Mouse (Mus musculus) intestine, embryonic 16.5 days (tissue): ENCODE measurements around the gene Uqcrc1. TPM values are rescaled to one million over a fixed set of nuclear protein-coding genes. Genes with fewer than 3 reads are reported as not detected.

Experiments used
- ATAC-seq: fragments of 200-750 bp; cut with Nextera tagmentation; 2 replicates; pipeline ENCODE4 v1.8.0; 2017; ENCODE audit warnings: moderate TSS enrichment, moderate library complexity
- H3K27ac ChIP-seq: fragments of 300-500 bp; sonication (generic); 2 replicates; pipeline ENCODE4 v1.5.1; 2014; ENCODE audit warnings: mild to moderate bottlenecking, low read length
- H3K27me3 ChIP-seq: fragments of 300-500 bp; sonication (generic); replicated peaks from 2 replicates; pipeline ENCODE4 v1.6.1; 2014; ENCODE audit warnings: low read length, control low read depth, mixed read lengths; ENCODE audit not compliant: control insufficient read depth, insufficient read depth
- H3K36me3 ChIP-seq: fragments of 300-500 bp; sonication (generic); 2 replicates; pipeline ENCODE4 v1.6.1; 2014; ENCODE audit warnings: low read length, control low read depth; ENCODE audit not compliant: control insufficient read depth, insufficient read depth
- H3K4me1 ChIP-seq: fragments of 300-500 bp; sonication (generic); 2 replicates; pipeline ENCODE4 v1.6.1; 2014; ENCODE audit warnings: low read length, control low read depth, mixed read lengths; ENCODE audit not compliant: control insufficient read depth, insufficient read depth
- H3K4me2 ChIP-seq: fragments of 300-500 bp; sonication (generic); 2 replicates; pipeline ENCODE4 v1.6.1; 2014; ENCODE audit warnings: low read depth, low read length, control low read depth
- H3K4me3 ChIP-seq: fragments of 300-500 bp; sonication (generic); 2 replicates; pipeline ENCODE4 v1.5.1; 2014; ENCODE audit warnings: mild to moderate bottlenecking, low read length
- H3K9ac ChIP-seq: fragments of 300-500 bp; sonication (generic); 2 replicates; pipeline ENCODE4 v1.6.1; 2014; ENCODE audit warnings: low read depth, low read length
- H3K9me3 ChIP-seq: fragments of 300-500 bp; sonication (generic); 2 replicates; pipeline ENCODE4 v1.6.1; 2016; ENCODE audit warnings: low read length, control low read depth; ENCODE audit not compliant: control insufficient read depth
- WGBS: fragments of 180-500 bp; shearing (Covaris S2); extraction: QIAGEN DNeasy Blood & Tissue Kit; methylation state at CpG from one replicate; pipeline ENCODE4 v1.1.7; 2014; 5-methylcytosine and 5-hydroxymethylcytosine counted together
- polyA plus RNA-seq: library from polyadenylated mRNA; unstranded; fragments of >200 nt; fragmentation: Nextera tagmentation; extraction: Ambion mirVana; gene quantifications from 2 replicates; pipeline ENCODE4 v1.2.1, GENCODE M21; 2015

Gene Uqcrc1
- polyA plus RNA-seq, 1 experiment from 2014 or later, result 730 TPM

GRCm38 (mm10) chr9:108976483-108976882, 40.0 kb downstream of the Uqcrc1 start:
- Histone ChIP-seq H3K4me3 (no peak overlapping the region), H3K36me3 (no peaks in the 10 kb centered on the region), H3K9ac (no peak overlapping the region), H3K27me3 (no peaks in the 10 kb centered on the region), H3K4me2 (no peak overlapping the region), H3K4me1 (no peaks in the 10 kb centered on the region), H3K9me3 (no peaks in the 10 kb centered on the region), H3K27ac (no peak overlapping the region)
- 83% methylated on average over 9 of the region's 9 CpGs for WGBS
- no peak for ATAC-seq

- no peaks in the 10 kb centered on the region for H3K27me3 ChIP-seq
- no peak for ATAC-seq
- no peak overlapping the region for H3K9ac ChIP-seq
- no peaks in the 10 kb centered on the region for H3K36me3 ChIP-seq
- H3K4me2 ChIP-seq, result no peak overlapping the region
- H3K4me3 ChIP-seq, result no peak overlapping the region
- H3K9me3 ChIP-seq, result no peaks in the 10 kb centered on the region
- H3K27ac ChIP-seq, result no peak overlapping the region
- 77% methylated on average over 7 of the region's 7 CpGs for WGBS
- no peaks in the 10 kb centered on the region for H3K4me1 ChIP-seq
These were observed 41.5 kb downstream of the Uqcrc1 start for GRCm38 (mm10) chr9:108977966-108978365.

GRCm38 (mm10) chr9:108982498-108982897, 46.1 kb downstream of the Uqcrc1 start:
- H3K36me3 ChIP-seq, result no peaks in the 10 kb centered on the region
- H3K9ac ChIP-seq, result no peak overlapping the region
- H3K4me1 ChIP-seq, result peaks cover under 1% of the 10 kb centered on the region; the same call in 1 of the 2 replicates
- H3K4me2 ChIP-seq, result no peak overlapping the region
- no peaks in the 10 kb centered on the region for H3K27me3 ChIP-seq
- H3K9me3 ChIP-seq, result no peaks in the 10 kb centered on the region
- WGBS, result 85% methylated on average over 8 of the region's 8 CpGs
- H3K27ac ChIP-seq, result no peak overlapping the region
- no peak for ATAC-seq
- H3K4me3 ChIP-seq, result no peak overlapping the region

GRCm38 (mm10) chr9:108983209-108983608, 46.8 kb downstream of the Uqcrc1 start:
- H3K4me3 ChIP-seq, result no peak overlapping the region
- no peak overlapping the region for H3K27ac ChIP-seq
- 71% methylated on average over 9 of the region's 9 CpGs for WGBS
- H3K36me3 ChIP-seq, result no peaks in the 10 kb centered on the region
- peaks cover 8% of the 10 kb centered on the region; the same call in 1 of the 2 replicates for H3K4me1 ChIP-seq
- no peak overlapping the region for H3K4me2 ChIP-seq
- no peak for ATAC-seq
- H3K9me3 ChIP-seq, result no peaks in the 10 kb centered on the region
- H3K9ac ChIP-seq, result no peak overlapping the region
- H3K27me3 ChIP-seq, result no peaks in the 10 kb centered on the region

GRCm38 (mm10) chr9:108985710-108986109, 49.3 kb downstream of the Uqcrc1 start, which contains the start of gene Ucn2:
TSS of gene Ucn2 (plus strand) at chr9:108986010.
- Histone ChIP-seq H3K4me2 (no peak within 1 kb of the TSS), H3K27ac (no peak within 1 kb of the TSS), H3K4me3 (no peak within 1 kb of the TSS), H3K27me3 (no peaks in the 10 kb centered on the region), H3K36me3 (no peaks in the 10 kb centered on the region), H3K4me1 (peaks cover 26% of the 10 kb centered on the region), H3K9ac (no peak within 1 kb of the TSS), H3K9me3 (no peaks in the 10 kb centered on the region)
- 86% methylated on average over 3 of the region's 4 CpGs for WGBS
- ATAC-seq, result no peak

GRCm38 (mm10) chr9:108987704-108988350, 51.4 kb downstream of the Uqcrc1 start:
- no peak overlapping the region for H3K27ac ChIP-seq
- H3K9ac ChIP-seq, result peak overlapping the region; percentile 38; the same call in 1 of the 2 replicates
- no peak for ATAC-seq
- peaks cover 39% of the 10 kb centered on the region for H3K4me1 ChIP-seq
- H3K4me3 ChIP-seq, result peak overlapping the region; percentile 18; the same call in 1 of the 2 replicates
- WGBS, result 27% methylated on average over 14 of the region's 15 CpGs
- H3K4me2 ChIP-seq, result peak overlapping the region; percentile 41
- H3K9me3 ChIP-seq, result no peaks in the 10 kb centered on the region
- no peaks in the 10 kb centered on the region for H3K36me3 ChIP-seq
- no peaks in the 10 kb centered on the region for H3K27me3 ChIP-seq

GRCm38 (mm10) chr9:108989802-108990461, 53.5 kb downstream of the Uqcrc1 start:
- 76% methylated on average over 4 of the region's 4 CpGs for WGBS
- H3K27me3 ChIP-seq, result no peaks in the 10 kb centered on the region
- ATAC-seq, result no peak
- H3K4me3 ChIP-seq, result no peak overlapping the region
- no peaks in the 10 kb centered on the region for H3K36me3 ChIP-seq
- no peak overlapping the region for H3K4me2 ChIP-seq
- H3K9ac ChIP-seq, result no peak overlapping the region
- peak overlapping the region; percentile 96; the same call in 1 of the 2 replicates for H3K27ac ChIP-seq
- H3K9me3 ChIP-seq, result no peaks in the 10 kb centered on the region
- peaks cover 41% of the 10 kb centered on the region for H3K4me1 ChIP-seq

GRCm38 (mm10) chr9:108990462-108990820, 54.0 kb downstream of the Uqcrc1 start:
- Histone ChIP-seq H3K36me3 (no peaks in the 10 kb centered on the region), H3K4me3 (no peak overlapping the region), H3K27me3 (no peaks in the 10 kb centered on the region), H3K4me1 (peaks cover 46% of the 10 kb centered on the region), H3K27ac (peak overlapping the region; percentile 96), H3K9me3 (no peaks in the 10 kb centered on the region), H3K9ac (no peak overlapping the region), H3K4me2 (0 out of 2 replicates have a peak overlapping the region, but pooled peaks have one; percentile 59)
- 81% methylated on average over 7 of the region's 7 CpGs for WGBS
- no peak for ATAC-seq

GRCm38 (mm10) chr9:108991428-108992084, 55.1 kb downstream of the Uqcrc1 start, which contains the start of gene Pfkfb4:
TSS of gene Pfkfb4 (plus strand) at chr9:108991778.
- H3K4me1 ChIP-seq, result peaks cover 54% of the 10 kb centered on the region
- WGBS, result 1% methylated on average over 31 of the region's 31 CpGs
- peak within 1 kb of the TSS; percentile 94 for H3K4me2 ChIP-seq
- H3K9me3 ChIP-seq, result no peaks in the 10 kb centered on the region
- H3K36me3 ChIP-seq, result no peaks in the 10 kb centered on the region
- no peaks in the 10 kb centered on the region for H3K27me3 ChIP-seq
- peak within 1 kb of the TSS; percentile 96 for H3K27ac ChIP-seq
- peak within 1 kb of the TSS; percentile 77 for H3K9ac ChIP-seq
- peak; percentile 95 for ATAC-seq
- H3K4me3 ChIP-seq, result peak within 1 kb of the TSS; percentile 72
